Mouse (Mus musculus) adrenal gland, postnatal 14 days (tissue): ENCODE measurements around the gene Foxa1. TPM values are rescaled to one million over a fixed set of nuclear protein-coding genes. Genes with fewer than 3 reads are reported as not detected.

Experiments used
- total RNA-seq: library from RNA; stranded (reverse); gene quantifications from 2 replicates; pipeline ENCODE4 v1.2.3, GENCODE M21; 2021

The Foxa1 gene
- total RNA-seq, 1 experiment from 2014 or later: 1.9 TPM

Other genes starting within 250 kb of the Foxa1 start
- gene Ttc6, start 17.2 kb upstream of the Foxa1 start, total RNA-seq: not detected in 2 replicates